Mouse (Mus musculus) cerebellum, postnatal 25 days (tissue): ENCODE measurements around the gene 2010003K11Rik.
A peak's percentile ranks its signal among the peaks of the same experiment; 100 is the strongest.
"Not testable (repeated sequence)": the region's sequence is repeated elsewhere in the genome, so short reads cannot be mapped to it uniquely, and the experiment has no call there.

Experiments used
- DNase-seq, 2 experiments: peaks; one replicate each; pipeline ENCODE4 v3.0.0; 2021; ENCODE audit warnings: mixed read lengths in 2 of 2

2010003K11Rik gene

DNA sequence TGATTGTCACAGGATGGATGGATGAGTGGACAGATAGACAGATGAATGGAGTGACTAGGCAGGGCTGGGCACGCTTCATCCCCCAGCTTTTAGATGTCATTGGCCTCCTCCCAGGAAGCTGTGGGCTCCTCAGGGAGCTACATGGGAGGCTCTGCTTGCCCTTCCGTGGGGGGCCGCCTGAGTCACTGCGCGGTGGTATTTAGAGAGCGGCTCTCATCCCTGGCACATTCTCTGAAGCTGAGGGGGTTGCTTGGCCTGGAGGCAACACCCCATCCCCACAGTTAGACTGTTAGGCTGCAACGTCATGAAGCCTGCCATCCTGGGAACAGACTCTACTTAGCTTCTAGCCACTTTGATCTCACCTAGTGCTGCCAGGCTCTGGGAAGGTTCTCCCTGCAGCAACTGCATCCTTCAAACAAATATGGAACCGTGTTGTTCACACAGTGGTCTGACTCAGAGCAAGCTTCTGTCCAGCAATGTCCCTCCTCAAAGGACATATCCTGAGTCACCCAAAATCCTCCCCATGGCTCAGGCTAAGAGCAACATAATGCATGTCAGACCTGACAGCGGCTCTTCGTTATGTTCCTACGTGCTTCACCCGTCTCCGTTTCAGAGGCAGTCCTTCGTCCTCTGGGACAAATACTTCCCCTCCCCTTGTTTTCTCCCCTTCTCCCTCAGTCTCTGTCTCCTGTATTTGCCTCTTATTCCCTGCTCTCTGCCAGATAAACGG is 43.1 kb downstream of the 2010003K11Rik start:
- peak in 1 of 2 experiments; percentile 17 for DNase-seq

DNA sequence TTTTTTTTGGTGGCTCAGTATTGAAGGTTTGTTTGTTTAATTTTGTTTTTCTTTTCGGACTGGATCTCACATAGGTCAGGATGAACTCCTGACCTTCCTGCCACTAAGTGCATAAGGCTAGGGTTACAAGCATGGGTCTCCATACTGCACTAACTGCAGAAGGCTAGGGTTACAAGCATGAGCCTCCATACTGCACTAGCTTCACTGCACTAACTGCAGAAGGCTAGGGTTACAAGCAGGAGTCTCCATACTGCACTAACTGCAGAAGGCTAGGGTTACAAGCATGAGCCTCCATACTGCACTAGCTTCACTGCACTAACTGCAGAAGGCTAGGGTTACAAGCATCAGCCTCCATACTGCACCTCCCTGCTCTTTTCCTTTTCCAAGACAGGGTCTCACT is 44.3 kb downstream of the 2010003K11Rik start:
- DNase-seq = not testable (repeated sequence)

DNA sequence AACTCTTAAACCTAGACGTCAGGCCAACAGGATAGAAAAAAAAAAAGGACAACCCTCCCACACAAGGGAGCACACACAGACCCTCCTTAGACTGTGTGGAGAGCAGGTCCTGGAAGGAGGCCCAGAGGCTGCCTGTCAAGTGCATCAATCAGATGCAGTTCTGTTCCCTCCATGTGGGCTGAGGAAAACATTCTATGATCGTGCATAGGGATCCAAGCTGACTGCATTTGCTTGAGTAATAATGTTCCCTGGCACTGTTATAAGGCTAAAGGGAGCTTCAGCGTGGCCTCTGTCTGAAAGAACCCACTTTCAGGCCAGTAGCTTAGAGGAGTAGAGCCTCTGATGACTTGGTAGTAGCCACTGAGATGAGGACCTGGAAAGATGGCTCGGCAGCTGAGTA is 45.9 kb downstream of the 2010003K11Rik start:
- no peak for DNase-seq

DNA sequence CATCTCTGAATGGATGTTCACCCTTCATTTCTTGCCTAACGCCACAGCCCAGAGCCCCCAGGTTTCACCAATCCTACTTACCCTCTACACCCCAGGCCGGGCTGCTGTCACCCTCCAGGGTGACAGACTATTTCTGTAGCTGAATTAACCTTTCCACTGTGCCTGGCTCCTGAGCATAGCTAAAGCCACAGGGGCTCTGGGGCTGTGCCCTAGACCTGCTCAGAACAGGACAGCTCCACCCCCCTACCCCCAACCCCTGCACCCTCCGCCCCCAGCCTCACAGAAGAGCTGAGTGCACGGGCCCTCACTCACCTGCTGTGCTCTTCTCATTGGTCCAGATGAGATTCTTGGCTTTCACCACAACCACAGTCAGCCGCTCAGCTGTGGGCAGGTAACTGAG is 46.4 kb downstream of the 2010003K11Rik start:
- DNase-seq = peak in 1 of 2 experiments; percentile 49

DNA sequence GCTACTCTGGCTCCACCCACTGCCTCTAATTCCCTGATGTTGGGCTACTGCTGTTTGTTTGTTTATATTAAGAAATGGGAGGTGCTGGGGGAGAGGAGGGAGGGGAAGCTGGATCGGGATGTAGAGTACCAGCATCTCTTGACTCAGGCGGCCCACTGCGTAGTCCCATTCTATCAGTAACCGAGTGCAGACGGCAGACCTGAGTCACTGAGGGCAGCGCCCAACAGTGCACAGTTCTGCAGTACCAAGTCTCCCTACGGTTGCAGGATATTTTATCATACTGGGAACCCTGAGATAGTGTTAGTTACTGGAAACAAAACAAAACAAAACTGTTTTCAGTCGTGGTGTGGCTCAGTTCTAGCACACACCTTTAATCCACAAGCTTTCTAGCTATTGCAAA is 47.3 kb downstream of the 2010003K11Rik start:
- DNase-seq = no peak

DNA sequence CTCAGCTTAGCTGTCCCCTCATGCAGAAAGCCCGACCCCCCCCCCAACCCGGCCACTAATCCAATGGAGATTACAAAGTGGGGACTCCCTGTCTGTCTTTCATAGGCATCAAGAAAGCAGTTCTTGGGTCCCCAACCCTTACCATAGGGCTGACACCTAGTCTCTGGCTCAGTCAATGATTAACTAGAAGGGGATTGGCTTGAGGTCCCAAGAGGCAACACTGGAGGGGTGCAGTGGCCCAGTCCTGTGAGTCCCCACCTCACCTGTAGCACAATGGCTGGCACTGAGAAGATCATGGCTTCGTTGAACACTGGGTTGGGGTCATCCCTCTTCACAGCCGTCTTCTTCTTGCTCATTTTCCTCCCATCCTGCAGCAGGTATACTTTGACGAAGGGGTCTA is 47.7 kb downstream of the 2010003K11Rik start:
- DNase-seq = no peak

DNA sequence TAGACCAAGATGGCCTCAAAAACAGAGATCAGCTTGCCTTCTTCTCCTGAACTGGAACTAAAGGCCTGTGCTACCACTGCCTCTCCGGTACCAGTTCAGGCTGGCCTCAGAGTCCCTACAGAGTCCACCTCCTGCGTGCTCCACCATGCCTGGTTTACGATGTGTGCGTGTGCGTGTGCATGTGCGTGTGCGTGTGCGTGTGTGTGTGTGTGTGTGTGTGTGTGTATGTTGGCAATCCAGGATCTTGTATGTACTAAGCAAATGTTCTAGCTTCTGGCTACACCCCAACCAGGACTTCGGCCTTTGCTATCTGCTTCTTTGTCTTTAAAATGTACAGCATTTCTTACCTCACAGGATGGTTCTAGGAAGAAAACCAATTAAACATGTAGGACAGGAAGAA is 49.2 kb downstream of the 2010003K11Rik start:
- DNase-seq = no peak

DNA sequence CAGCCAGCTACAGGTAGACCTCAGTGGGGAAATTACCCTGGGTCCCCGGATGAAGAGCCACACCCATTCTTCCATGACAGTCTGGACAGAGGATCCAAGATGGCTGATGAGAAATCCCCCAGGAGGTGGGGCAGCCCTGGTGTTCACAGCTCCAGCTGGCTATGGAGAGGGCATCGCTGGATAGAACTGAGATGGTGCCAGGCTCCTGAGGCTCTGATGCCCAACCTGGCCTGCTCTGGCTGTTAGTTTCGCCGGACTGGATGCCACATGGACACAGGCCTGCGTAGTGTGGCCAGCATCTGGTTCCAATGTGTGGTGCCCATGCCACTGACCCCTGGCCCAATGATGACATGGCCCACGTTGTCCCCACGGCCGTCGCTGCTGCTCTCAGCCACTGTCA is 50.9 kb downstream of the 2010003K11Rik start:
- peak in 1 of 2 experiments; percentile 35 for DNase-seq
